Mouse (Mus musculus) liver, embryonic 11.5 days (tissue): ENCODE data around the gene AC140267.1. TPM values are rescaled to one million over a fixed set of nuclear protein-coding genes. Genes with fewer than 3 reads are reported as not detected.

ENCODE experiments used
- ATAC-seq: fragments of 200-750 bp; cut with Nextera tagmentation; replicated peaks from 2 replicates; pipeline ENCODE4 v1.8.0; 2017; ENCODE audit warnings: moderate number of reproducible peaks, mild to moderate bottlenecking, moderate TSS enrichment, moderate library complexity; ENCODE audit not compliant: low FRiP score
- DNase-seq: peaks from one replicate; pipeline ENCODE4 v3.0.0-alpha.2; 2017; ENCODE audit warnings: low spot score
- H3K27ac ChIP-seq: fragments of 300-500 bp; sonication (generic); 2 replicates; pipeline ENCODE4 v1.5.1; 2014; ENCODE audit warnings: mild to moderate bottlenecking, low read depth, low read length, control low read depth
- H3K27me3 ChIP-seq: fragments of 300-500 bp; sonication (generic); replicated peaks from 2 replicates; pipeline ENCODE4 v1.6.1; 2014; ENCODE audit warnings: low read length, mixed read lengths; ENCODE audit not compliant: control insufficient read depth, insufficient read depth
- H3K36me3 ChIP-seq: fragments of 300-500 bp; sonication (generic); 2 replicates; pipeline ENCODE4 v1.6.1; 2014; ENCODE audit warnings: mild to moderate bottlenecking, low read length, moderate library complexity, mixed read lengths; ENCODE audit not compliant: control insufficient read depth, insufficient read depth
- H3K4me1 ChIP-seq: fragments of 300-500 bp; sonication (generic); replicated peaks from 2 replicates; pipeline ENCODE4 v1.6.1; 2014; ENCODE audit warnings: low read length, mixed read lengths; ENCODE audit not compliant: control insufficient read depth, insufficient read depth
- H3K4me2 ChIP-seq: fragments of 300-500 bp; sonication (generic); 2 replicates; pipeline ENCODE4 v1.6.1; 2014; ENCODE audit warnings: mild to moderate bottlenecking, control low read depth, moderate library complexity
- H3K4me3 ChIP-seq: fragments of 300-500 bp; sonication (generic); 2 replicates; pipeline ENCODE4 v1.5.1; 2014; ENCODE audit warnings: low read depth, low read length, control low read depth
- H3K9ac ChIP-seq: fragments of 300-500 bp; sonication (generic); 2 replicates; pipeline ENCODE4 v1.6.1; 2014; ENCODE audit warnings: low read depth, low read length, control low read depth
- H3K9me3 ChIP-seq: fragments of 300-500 bp; sonication (generic); 2 replicates; pipeline ENCODE4 v1.6.1; 2016; ENCODE audit warnings: low read length, inconsistent platforms, mixed read lengths; ENCODE audit not compliant: control insufficient read depth
- WGBS: fragments of 180-500 bp; shearing (Covaris S2); extraction: QIAGEN DNeasy Blood & Tissue Kit; methylation state at CpG from one replicate; pipeline ENCODE4 v1.1.7; 2014; 5-methylcytosine and 5-hydroxymethylcytosine counted together
- polyA plus RNA-seq: library from polyadenylated mRNA; unstranded; fragments of >200 nt; fragmentation: Nextera tagmentation; extraction: Ambion mirVana; gene quantifications from 2 replicates; pipeline ENCODE4 v1.2.1, GENCODE M21; 2014

Gene AC140267.1
- polyA plus RNA-seq, 1 experiment from 2014 or later = not detected

GRCm38 (mm10) chr15:80219705-80220657 is 15.7 kb upstream of the AC140267.1 start:
- Histone ChIP-seq H3K4me3 (peak overlapping the region; percentile 2; the same call in 1 of the 2 replicates), H3K36me3 (no peaks in the 10 kb centered on the region), H3K4me2 (peak overlapping the region; percentile 50), H3K9me3 (no peaks in the 10 kb centered on the region), H3K27me3 (no peaks in the 10 kb centered on the region), H3K4me1 (peaks cover 7% of the 10 kb centered on the region), H3K9ac (peak overlapping the region; percentile 13; the same call in 1 of the 2 replicates), H3K27ac (no peak overlapping the region; the same call in 1 of the 2 replicates)
- WGBS = 62% methylated on average over 4 of the region's 4 CpGs
- ATAC-seq = no peak
- DNase-seq = no peak

- no peak overlapping the region for H3K9ac ChIP-seq
- H3K9me3 ChIP-seq = no peaks in the 10 kb centered on the region
- H3K27ac ChIP-seq = no peak overlapping the region
- H3K4me1 ChIP-seq = peaks cover 7% of the 10 kb centered on the region
- ATAC-seq (no peak), DNase-seq (no peak)
- no peak overlapping the region for H3K4me3 ChIP-seq
- H3K4me2 ChIP-seq = no peak overlapping the region
- H3K36me3 ChIP-seq = no peaks in the 10 kb centered on the region
- 65% methylated on average over 8 of the region's 8 CpGs for WGBS
- H3K27me3 ChIP-seq = no peaks in the 10 kb centered on the region
Measured at GRCm38 (mm10) chr15:80221031-80221430, 14.6 kb upstream of the AC140267.1 start.

GRCm38 (mm10) chr15:80223751-80224150 is 11.9 kb upstream of the AC140267.1 start:
- Histone ChIP-seq H3K36me3 (no peaks in the 10 kb centered on the region), H3K9ac (no peak overlapping the region), H3K27ac (no peak overlapping the region), H3K4me1 (peaks cover 7% of the 10 kb centered on the region), H3K9me3 (no peaks in the 10 kb centered on the region), H3K27me3 (no peaks in the 10 kb centered on the region), H3K4me2 (no peak overlapping the region), H3K4me3 (no peak overlapping the region)
- 77% methylated on average over 7 of the region's 7 CpGs for WGBS
- DNase-seq (no peak), ATAC-seq (no peak)

GRCm38 (mm10) chr15:80225208-80225607 is 10.4 kb upstream of the AC140267.1 start:
- H3K27me3 ChIP-seq = no peaks in the 10 kb centered on the region
- peak; percentile 84 for DNase-seq
- H3K4me3 ChIP-seq = no peak overlapping the region
- no peak overlapping the region for H3K9ac ChIP-seq
- H3K36me3 ChIP-seq = no peaks in the 10 kb centered on the region
- no peak overlapping the region for H3K4me2 ChIP-seq
- H3K9me3 ChIP-seq = no peaks in the 10 kb centered on the region
- H3K4me1 ChIP-seq = no peaks in the 10 kb centered on the region
- WGBS = 16% methylated on average over 9 of the region's 9 CpGs
- ATAC-seq = peak; percentile 61; the same call in 1 of the 2 replicates
- H3K27ac ChIP-seq = no peak overlapping the region

GRCm38 (mm10) chr15:80225796-80226195 is 9.8 kb upstream of the AC140267.1 start:
- WGBS = 45% methylated on average over 2 of the region's 2 CpGs
- ATAC-seq (0 out of 2 replicates have a peak, but pooled peaks have one; percentile 15), DNase-seq (no peak)
- no peaks in the 10 kb centered on the region for H3K27me3 ChIP-seq
- no peaks in the 10 kb centered on the region for H3K36me3 ChIP-seq
- no peak overlapping the region for H3K27ac ChIP-seq
- H3K9ac ChIP-seq = no peak overlapping the region
- no peak overlapping the region for H3K4me3 ChIP-seq
- no peak overlapping the region for H3K4me2 ChIP-seq
- H3K4me1 ChIP-seq = no peaks in the 10 kb centered on the region
- no peaks in the 10 kb centered on the region for H3K9me3 ChIP-seq

GRCm38 (mm10) chr15:80228071-80228800 is 7.4 kb upstream of the AC140267.1 start:
- Histone ChIP-seq H3K4me2 (no peak overlapping the region), H3K27ac (no peak overlapping the region), H3K9me3 (no peaks in the 10 kb centered on the region), H3K36me3 (no peaks in the 10 kb centered on the region), H3K4me1 (peaks cover 6% of the 10 kb centered on the region), H3K27me3 (no peaks in the 10 kb centered on the region), H3K9ac (no peak overlapping the region), H3K4me3 (no peak overlapping the region)
- no peak for DNase-seq
- WGBS = 78% methylated on average over 17 of the region's 17 CpGs
- ATAC-seq = no peak

GRCm38 (mm10) chr15:80232331-80232730 is 3.3 kb upstream of the AC140267.1 start:
- Histone ChIP-seq H3K4me1 (peaks cover 18% of the 10 kb centered on the region), H3K27ac (no peak overlapping the region), H3K36me3 (peaks cover 7% of the 10 kb centered on the region; the same call in 1 of the 2 replicates), H3K9ac (no peak overlapping the region), H3K9me3 (no peaks in the 10 kb centered on the region), H3K4me2 (no peak overlapping the region), H3K27me3 (no peaks in the 10 kb centered on the region), H3K4me3 (no peak overlapping the region)
- ATAC-seq = no peak
- WGBS = 77% methylated on average over 2 of the region's 2 CpGs
- no peak for DNase-seq

GRCm38 (mm10) chr15:80233053-80233452 is 2.6 kb upstream of the AC140267.1 start:
- Histone ChIP-seq H3K27ac (peak overlapping the region; percentile 53; the same call in 1 of the 2 replicates), H3K4me1 (peaks cover 18% of the 10 kb centered on the region), H3K27me3 (no peaks in the 10 kb centered on the region), H3K9me3 (no peaks in the 10 kb centered on the region), H3K36me3 (peaks cover 12% of the 10 kb centered on the region; the same call in 1 of the 2 replicates), H3K4me3 (no peak overlapping the region), H3K4me2 (peak overlapping the region; percentile 60), H3K9ac (peak overlapping the region; percentile 2; the same call in 1 of the 2 replicates)
- no peak for DNase-seq
- no peak for ATAC-seq
- 80% methylated on average over 4 of the region's 4 CpGs for WGBS
